Mouse (Mus musculus) thymus, adult 2 months (tissue): ENCODE data around the gene Slc15a3. TPM values are rescaled to one million over a fixed set of nuclear protein-coding genes. Genes with fewer than 3 reads are reported as not detected.

Experiments used
- DNase-seq: peaks from one replicate; pipeline ENCODE4 v3.0.0; 2021
- H3K27ac ChIP-seq: fragments of 200-500 bp; 2 replicates; pipeline ENCODE4 v1.5.1; 2012; ENCODE audit warnings: low read length, control low read depth; ENCODE audit not compliant: control insufficient read depth, insufficient read depth
- H3K27me3 ChIP-seq: fragments of 200-500 bp; 2 replicates; pipeline ENCODE4 v1.6.1; 2012; ENCODE audit warnings: mild to moderate bottlenecking, low read length, moderate library complexity, mixed read lengths; ENCODE audit not compliant: control insufficient read depth, insufficient read depth
- H3K36me3 ChIP-seq: fragments of 200-500 bp; 2 replicates; pipeline ENCODE4 v1.6.1; 2012; ENCODE audit warnings: mild to moderate bottlenecking, low read length, moderate library complexity; ENCODE audit not compliant: control insufficient read depth, insufficient read depth
- H3K4me1 ChIP-seq: fragments of 200-500 bp; replicated peaks from 2 replicates; pipeline ENCODE4 v1.6.1; 2012; ENCODE audit warnings: low read length; ENCODE audit not compliant: control insufficient read depth, insufficient read depth
- H3K4me3 ChIP-seq: fragments of 200-500 bp; 2 replicates; pipeline ENCODE4 v1.5.1; 2012; ENCODE audit warnings: mild to moderate bottlenecking, low read length, control low read depth, moderate library complexity; ENCODE audit not compliant: control insufficient read depth, insufficient read depth
- CTCF ChIP-seq: fragments of 200-500 bp; IDR thresholded peaks from 2 replicates; pipeline ENCODE4 v1.5.1; 2012; ENCODE audit warnings: mild to moderate bottlenecking, control low read depth, low read length, moderate library complexity, borderline replicate concordance; ENCODE audit not compliant: control insufficient read depth, poor library complexity, insufficient read depth; ENCODE audit errors: extremely low read depth
- POLR2A ChIP-seq: fragments of 200-500 bp; IDR thresholded peaks from 2 replicates; pipeline ENCODE4 v1.6.1; 2012; ENCODE audit warnings: mild to moderate bottlenecking, low read length, control low read depth, moderate library complexity; ENCODE audit not compliant: control insufficient read depth, poor library complexity, insufficient read depth; ENCODE audit errors: extremely low read depth
- WGBS: fragments of 180-500 bp; shearing (Covaris S2); methylation state at CpG from one replicate; pipeline ENCODE4 v1.1.7; 2018; 5-methylcytosine and 5-hydroxymethylcytosine counted together
- polyA plus RNA-seq: library from polyadenylated mRNA; depleted of rRNA; stranded (reverse); fragments of >200 nt; gene quantifications from 2 replicates; pipeline ENCODE4 v1.2.3, GENCODE M21; 2012; rRNA removed

The Slc15a3 gene
- 26.1 and 29.7 TPM in 2 replicates for polyA plus RNA-seq

DNA sequence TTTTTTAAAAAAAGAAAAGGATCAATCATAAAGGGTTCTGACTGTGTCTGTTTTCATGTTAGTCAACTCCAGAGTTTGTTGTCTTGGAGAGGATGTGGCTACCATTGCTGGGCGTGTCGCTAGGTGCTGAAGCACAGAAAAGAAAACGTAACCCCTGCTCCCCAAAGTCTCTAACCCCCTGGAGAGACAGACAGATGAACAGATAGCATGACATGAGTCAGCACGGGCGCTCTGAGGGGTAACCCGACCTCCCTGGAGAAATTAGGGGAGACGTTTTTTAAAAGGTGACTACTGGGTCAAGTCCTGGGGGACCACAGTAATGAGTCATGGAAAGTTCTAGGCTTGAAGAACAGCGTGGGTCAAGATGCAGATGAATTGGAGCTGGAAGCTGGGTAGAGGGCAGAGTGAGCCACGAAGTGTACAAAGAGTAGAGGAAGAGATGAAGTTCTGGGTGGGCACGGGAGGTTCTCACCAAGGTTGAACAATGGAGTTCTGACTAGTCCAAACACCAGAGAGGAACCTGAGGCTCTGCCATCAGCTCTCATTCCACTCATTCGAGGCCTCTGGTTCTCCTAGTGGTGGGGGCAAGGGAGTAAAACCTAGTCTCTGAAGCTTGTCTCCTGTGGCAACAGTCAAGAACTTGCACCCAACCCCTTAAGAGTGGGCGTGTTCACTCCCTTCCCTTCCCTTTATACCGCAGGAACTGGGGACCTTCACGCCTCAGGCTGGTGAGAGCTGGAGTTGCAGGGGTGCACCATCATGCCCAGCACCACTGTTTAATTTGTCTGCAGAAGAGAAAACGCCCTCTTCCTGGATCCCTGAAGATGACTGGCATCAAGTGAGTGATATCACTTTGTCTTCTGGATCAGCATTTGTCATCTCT lies at the start of gene Slc15a3:
Gene Slc15a3, plus strand, starts transcription at position 718 of the 883 bp plus-strand sequence.
- 62% methylated on average over 15 of the region's 15 CpGs for WGBS
- no peaks in the 10 kb centered on the region for H3K36me3 ChIP-seq
- H3K27ac ChIP-seq = no peak within 1 kb of the TSS
- H3K27me3 ChIP-seq = no peaks in the 10 kb centered on the region
- no peak within 1 kb of the TSS for H3K4me3 ChIP-seq
- DNase-seq = no peak
- H3K4me1 ChIP-seq = peaks cover 22% of the 10 kb centered on the region
- TF ChIP-seq CTCF (no peak), POLR2A (no peak)

DNA sequence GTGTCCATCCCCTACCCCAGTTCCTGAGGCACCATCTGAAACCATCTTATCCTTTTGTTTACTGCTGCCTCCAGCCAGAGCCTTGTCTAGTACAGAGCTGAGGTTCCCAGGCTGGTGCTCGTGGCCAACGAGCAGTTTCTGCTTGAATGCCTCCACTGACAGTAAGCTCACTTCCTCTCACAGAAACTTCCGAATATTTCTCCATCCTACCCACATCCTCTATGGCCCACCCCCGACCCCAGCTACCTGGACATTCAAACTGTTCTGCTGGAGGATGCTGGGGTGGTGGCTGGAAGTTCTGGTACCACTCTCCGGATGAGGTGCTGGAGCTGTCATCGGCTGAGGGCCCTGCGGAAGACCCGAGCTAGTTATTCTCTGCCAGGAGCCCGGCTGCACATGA lies 49.2 kb upstream of the Slc15a3 start:
- Histone ChIP-seq H3K36me3 (peaks cover 62% of the 10 kb centered on the region), H3K27me3 (no peaks in the 10 kb centered on the region), H3K4me3 (no peak overlapping the region), H3K27ac (no peak overlapping the region), H3K4me1 (peaks cover 50% of the 10 kb centered on the region)
- WGBS = 80% methylated on average over 9 of the region's 9 CpGs
- TF ChIP-seq CTCF (no peak), POLR2A (no peak)
- DNase-seq = no peak

GRCm38 (mm10) chr19:10793044-10793443 lies 46.5 kb upstream of the Slc15a3 start:
- Histone ChIP-seq H3K36me3 (peaks cover 86% of the 10 kb centered on the region), H3K4me3 (no peak overlapping the region), H3K4me1 (peaks cover 23% of the 10 kb centered on the region), H3K27ac (no peak overlapping the region), H3K27me3 (no peaks in the 10 kb centered on the region)
- 93% methylated on average over 3 of the region's 3 CpGs for WGBS
- DNase-seq = no peak
- TF ChIP-seq CTCF = no peak
- TF ChIP-seq POLR2A = no peak

- peaks cover 5% of the 10 kb centered on the region for H3K4me1 ChIP-seq
- H3K4me3 ChIP-seq = no peak overlapping the region
- WGBS = 97% methylated on average over 1 of the region's 1 CpGs
- no peak for DNase-seq
- no peak for TF ChIP-seq POLR2A
- TF ChIP-seq CTCF = no peak
- no peak overlapping the region for H3K27ac ChIP-seq
- no peaks in the 10 kb centered on the region for H3K27me3 ChIP-seq
- peaks cover 92% of the 10 kb centered on the region for H3K36me3 ChIP-seq
Observed at GRCm38 (mm10) chr19:10794916-10795315, 44.6 kb upstream of the Slc15a3 start.

DNA sequence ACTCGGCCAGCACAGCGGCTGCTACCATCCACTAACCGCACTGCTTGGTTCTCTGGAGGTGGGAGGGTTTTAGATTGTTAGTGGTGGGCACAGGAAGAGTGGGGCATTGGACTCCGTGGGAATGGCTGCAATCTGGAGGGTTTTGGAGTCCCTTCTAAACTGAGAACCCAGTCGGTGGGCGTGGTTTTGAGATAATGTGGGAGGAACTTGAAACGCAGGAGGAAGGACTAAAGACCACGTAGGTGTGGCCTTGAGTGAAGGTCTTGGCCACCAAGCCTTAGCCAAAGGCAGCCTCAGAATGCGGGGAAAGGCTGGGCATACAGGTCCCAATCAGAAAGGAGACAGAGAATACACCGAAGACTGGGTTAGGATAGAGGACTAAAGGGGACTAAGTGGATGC lies 41.0 kb upstream of the Slc15a3 start:
- Histone ChIP-seq H3K36me3 (peaks cover 63% of the 10 kb centered on the region), H3K27me3 (no peaks in the 10 kb centered on the region), H3K4me3 (no peak overlapping the region), H3K4me1 (peaks cover 2% of the 10 kb centered on the region), H3K27ac (no peak overlapping the region)
- TF ChIP-seq CTCF (no peak), POLR2A (no peak)
- no peak for DNase-seq
- 92% methylated on average over 10 of the region's 10 CpGs for WGBS

- DNase-seq = no peak
- H3K27me3 ChIP-seq = no peaks in the 10 kb centered on the region
- no peak overlapping the region for H3K27ac ChIP-seq
- H3K4me3 ChIP-seq = no peak overlapping the region
- peaks cover 2% of the 10 kb centered on the region for H3K4me1 ChIP-seq
- 98% methylated on average over 17 of the region's 17 CpGs for WGBS
- peaks cover 57% of the 10 kb centered on the region for H3K36me3 ChIP-seq
- TF ChIP-seq CTCF = no peak
- TF ChIP-seq POLR2A = no peak
Observed at GRCm38 (mm10) chr19:10799155-10799554, 40.4 kb upstream of the Slc15a3 start.
